Mouse (Mus musculus) naive thymus-derived CD4-positive, alpha-beta T cell, adult 5 months (primary cell): ENCODE results near the gene Trhde. TPM values are rescaled to one million over a fixed set of nuclear protein-coding genes. Genes with fewer than 3 reads are reported as not detected.

ENCODE experiments used
- polyA plus RNA-seq: library from polyadenylated mRNA; unstranded; fragments of 100-300 nt; shearing (Covaris generic); gene quantifications from one replicate; pipeline ENCODE4 v1.2.1, GENCODE M21; 2017

Gene Trhde
- polyA plus RNA-seq = not detected

GRCm38 (mm10) chr10:114802161-114802651 is at the start of gene Trhde:
Gene Trhde (minus strand): TSS chr10:114802307.

